In the genomic region with DNA sequence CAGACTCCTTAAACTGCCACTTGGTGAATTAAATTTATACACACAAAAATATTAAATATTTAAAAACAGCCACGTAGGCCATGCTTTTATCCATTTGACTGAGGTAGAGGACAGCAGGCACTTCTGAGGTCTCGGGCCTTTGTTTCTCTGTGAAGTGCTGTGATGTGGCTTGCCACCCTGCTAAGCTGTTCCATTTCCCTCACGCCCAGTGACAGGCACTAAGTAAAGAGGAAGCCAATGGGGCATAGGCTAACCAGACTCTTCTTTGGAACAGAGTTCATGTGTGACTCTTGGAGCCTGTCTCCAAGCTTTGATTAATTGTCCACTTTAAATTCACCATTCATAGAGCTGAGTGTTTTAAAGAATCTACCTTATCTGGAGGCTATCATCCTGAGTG, we compare ENCODE assay signal across 13 mouse cellular contexts.
DNase-seq lines count a peak whose midpoint lies in the region; ATAC-seq and TF ChIP-seq lines count a peak whose summit lies in the region.
"Had no signal": no experiment of that assay in that cellular context is flagged by ENCODE, and none has a peak within 500 bp of the region (broad histone marks: within the 10 kb centered on the region; RNA-seq: fewer than 3 reads in every experiment).

No protein-coding gene starts in this region.

- 52% methylated on average over 3 of the region's 3 CpGs for WGBS in lung, embryonic 14.5 days

- dilution Hi-C loops in CH12.LX (cut with MboI; ENCODE audit: extremely low pct_ligation_motif_present, extremely low pct_unique_long_range_greater_than_20kb, low sequenced_read_pairs) = no loop called here

- no peak overlapping the region for H3K4me2 ChIP-seq in lung, embryonic 14.5 days
- H3K4me2 ChIP-seq in CH12.LX (ENCODE audit: insufficient read depth, low read depth, poor library complexity, severe bottlenecking) = 0 out of 2 replicates have a peak overlapping the region, but pooled peaks have one; percentile 10
- H3K4me2 ChIP-seq: limb, embryonic 13.5 days had no signal

- no peaks in the 10 kb centered on the region for H3K9me3 ChIP-seq in lung, embryonic 14.5 days (ENCODE audit: low read depth, low read length)
- no peaks in the 10 kb centered on the region for H3K9me3 ChIP-seq in CH12.LX (replicated peaks; ENCODE audit: low read length)
- H3K9me3 ChIP-seq: embryonic facial prominence, embryonic 10.5 days; limb, embryonic 13.5 days had no signal

- no peaks in the 10 kb centered on the region for H3K4me1 ChIP-seq in lung, embryonic 14.5 days (ENCODE audit: insufficient read depth)
- peaks cover 8 to 25% of the 10 kb centered on the region in 2 experiments for H3K4me1 ChIP-seq in CH12.LX (ENCODE audit: control insufficient read depth in 1 of 2, insufficient read depth in 2 of 2)
- H3K4me1 ChIP-seq in bone marrow macrophage, adult 2 months (ENCODE audit: control insufficient read depth, insufficient read depth, low read length) = peaks cover 32% of the 10 kb centered on the region
- H3K4me1 ChIP-seq: embryonic facial prominence, embryonic 10.5 days had no signal

- peaks cover 50% of the 10 kb centered on the region for H3K79me2 ChIP-seq in CH12.LX (replicated peaks; ENCODE audit: control insufficient read depth, extremely low read depth, insufficient read depth, poor library complexity, severe bottlenecking)

- H3K27me3 ChIP-seq in lung, embryonic 14.5 days (ENCODE audit: insufficient read depth, low read length) = no peaks in the 10 kb centered on the region
- H3K27me3 ChIP-seq in CH12.LX (replicated peaks) = no peaks in the 10 kb centered on the region
- H3K27me3 ChIP-seq: limb, embryonic 13.5 days had no signal

- no peak overlapping the region for H3K4me3 ChIP-seq in lung, embryonic 14.5 days (ENCODE audit: low read depth, low read length)
- no peak overlapping the region for H3K4me3 ChIP-seq in CH12.LX (replicated peaks in 1 of 3; ENCODE audit: low read depth in 2 of 3, low read length in 2 of 3, poor library complexity in 1 of 3)
- H3K4me3 ChIP-seq in bone marrow macrophage, adult 2 months (ENCODE audit: insufficient read depth, low read length) = no peak overlapping the region; the same call in 1 of the 2 replicates
- H3K4me3 ChIP-seq: embryonic facial prominence, embryonic 10.5 days; limb, embryonic 13.5 days had no signal

- TF ChIP-seq EP300 in CH12.LX (IDR thresholded peaks at IDR 0.05; ENCODE audit: low read length) = no peak

- no peak for ATAC-seq in lung, embryonic 14.5 days (ENCODE audit: insufficient read depth)
- peak; percentile 84 for ATAC-seq in monocyte, adult 5-6 weeks (replicated peaks; ENCODE audit: insufficient number of reproducible peaks, low FRiP score, low TSS enrichment, poor library complexity, severe bottlenecking)

- TF ChIP-seq CTCF in lung, embryonic 14.5 days (IDR thresholded peaks at IDR 0.05; ENCODE audit: low read depth) = no peak
- no peak for TF ChIP-seq CTCF in CH12.LX (conservative IDR thresholded peaks at IDR 0.05 in 1 of 2, IDR thresholded peaks at IDR 0.05 in 1 of 2; ENCODE audit: low read depth in 2 of 2, low read length in 2 of 2)
- no peak for TF ChIP-seq CTCF in bone marrow macrophage, adult 2 months (IDR thresholded peaks at IDR 0.05; ENCODE audit: low read depth, low read length)

- no peak for TF ChIP-seq POLR2A in CH12.LX (IDR thresholded peaks at IDR 0.05; ENCODE audit: low read depth, low read length)
- no peak for TF ChIP-seq POLR2A in bone marrow macrophage, adult 2 months (IDR thresholded peaks at IDR 0.05; ENCODE audit: borderline replicate concordance, low read depth, low read length)

- DNase-seq in lung, embryonic 14.5 days = peak; percentile 28
- no peak for DNase-seq in lung, postnatal 14 days
- DNase-seq in CH12.LX (ENCODE audit: extremely low read depth) = no peak
- no peak for DNase-seq in yolk sac, embryonic 10.5 days (ENCODE audit: low spot score)
- DNase-seq in gastrocnemius, postnatal 25 days = no peak
- DNase-seq: cerebellum, adult 9-10 months; kidney, adult 11 months; kidney, postnatal 4 days had no signal

- no peaks in the 10 kb centered on the region for H3K36me3 ChIP-seq in lung, embryonic 14.5 days (ENCODE audit: insufficient read depth)
- peaks cover 4 to 7% of the 10 kb centered on the region in 2 experiments for H3K36me3 ChIP-seq in CH12.LX (replicated peaks in 1 of 2; ENCODE audit: control insufficient read depth in 1 of 2, insufficient read depth in 1 of 2, low read length in 1 of 2)
- H3K36me3 ChIP-seq: embryonic facial prominence, embryonic 10.5 days; limb, embryonic 13.5 days had no signal

- no peak for TF ChIP-seq RAD21 in CH12.LX (IDR thresholded peaks at IDR 0.05; ENCODE audit: low read depth, low read length)

- in situ Hi-C loops in CH12.LX (cut with MboI; ENCODE audit: low pct_ligation_motif_present, low pct_unique_long_range_greater_than_20kb, low sequenced_read_pairs) = no loop called here

- H3K27ac ChIP-seq in lung, embryonic 14.5 days (ENCODE audit: low read depth) = no peak overlapping the region
- no peak overlapping the region for H3K27ac ChIP-seq in CH12.LX (ENCODE audit: insufficient read depth, low read depth)
- peak overlapping the region; percentile 97 for H3K27ac ChIP-seq in bone marrow macrophage, adult 2 months (ENCODE audit: insufficient read depth, low read depth, low read length)
- H3K27ac ChIP-seq: embryonic facial prominence, embryonic 10.5 days; limb, embryonic 13.5 days; stomach, postnatal 0 days had no signal

- H3K9ac ChIP-seq in lung, embryonic 14.5 days = no peak overlapping the region
- H3K9ac ChIP-seq in CH12.LX (ENCODE audit: insufficient read depth, low read depth) = no peak overlapping the region
- H3K9ac ChIP-seq: limb, embryonic 13.5 days had no signal

TF ChIP-seq in CH12.LX, 34 proteins besides CTCF, POLR2A, EP300 and RAD21:
- TF ChIP-seq RCOR1 (conservative IDR thresholded peaks at IDR 0.05; ENCODE audit: low read depth, low read length) = no peak
- no peak for TF ChIP-seq BHLHE40 (IDR thresholded peaks at IDR 0.05; ENCODE audit: low read depth, low read length)
- no peak for TF ChIP-seq NELFE (IDR thresholded peaks at IDR 0.05; ENCODE audit: low read depth, low read length)
- no peak for TF ChIP-seq ZC3H11A (IDR thresholded peaks at IDR 0.05; ENCODE audit: low read depth, low read length)
- no peak for TF ChIP-seq ZKSCAN1 (IDR thresholded peaks at IDR 0.05; ENCODE audit: borderline replicate concordance, low read depth, low read length)
- TF ChIP-seq POLR2AphosphoS2 (IDR thresholded peaks at IDR 0.05; ENCODE audit: low read depth, low read length) = no peak
- no peak for TF ChIP-seq MAZ (IDR thresholded peaks at IDR 0.05; ENCODE audit: low read depth, low read length)
- no peak for TF ChIP-seq ELF1 (IDR thresholded peaks at IDR 0.05; ENCODE audit: low read depth, low read length)
- no peak for TF ChIP-seq TBP (conservative IDR thresholded peaks at IDR 0.05; ENCODE audit: low read depth, low read length)
- TF ChIP-seq JUND (conservative IDR thresholded peaks at IDR 0.05; ENCODE audit: low read depth, low read length) = no peak
- no peak for TF ChIP-seq NRF1 (IDR thresholded peaks at IDR 0.05; ENCODE audit: low read depth, low read length)
- no peak for TF ChIP-seq MYC (IDR thresholded peaks at IDR 0.05; ENCODE audit: low read depth, low read length)
- TF ChIP-seq UBTF (IDR thresholded peaks at IDR 0.05; ENCODE audit: low read depth, low read length) = no peak
- no peak for TF ChIP-seq GABPA (IDR thresholded peaks at IDR 0.05; ENCODE audit: insufficient replicate concordance, low read depth, low read length)
- no peak for TF ChIP-seq TCF12 (IDR thresholded peaks at IDR 0.05; ENCODE audit: low read depth, low read length)
